Mouse (Mus musculus) T-helper 1 cell (primary cell): ENCODE data around the gene Defb11.
"Not testable (repeated sequence)": the region's sequence is repeated elsewhere in the genome, so short reads cannot be mapped to it uniquely, and the experiment has no call there.

Experiments used
- in situ Hi-C: fragments of 300-600 bp; cut with MboI, MseI; formaldehyde crosslinking; loops from one replicate; pipeline ENCODE4 v1.15.1; 2025; ENCODE audit warnings: high pct_unique_total_duplicates

The Defb11 gene

DNA sequence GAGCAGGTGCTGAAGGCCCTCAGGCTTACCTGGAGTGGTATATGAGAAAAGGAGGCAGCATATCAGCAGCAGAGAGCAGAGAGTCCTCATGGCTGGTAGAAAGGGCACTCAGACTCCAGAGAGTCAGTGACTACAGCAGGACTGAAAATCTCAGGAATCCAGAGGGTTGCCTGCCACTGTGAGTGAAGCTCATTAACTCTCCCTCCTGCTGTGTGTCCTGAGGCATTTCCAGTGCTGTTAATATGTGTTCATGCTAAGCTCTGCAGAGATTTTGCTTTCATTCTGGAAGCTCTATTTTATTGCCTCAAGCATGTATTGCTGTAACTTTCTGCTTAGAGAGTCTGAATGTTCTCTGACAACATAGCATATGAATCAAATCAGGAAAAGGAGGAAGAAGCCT is at the start of gene Defb11:
Gene Defb11, minus strand, starts transcription at position 123 of the 400 bp plus-strand sequence.
- in situ Hi-C loops, result not testable (repeated sequence)

DNA sequence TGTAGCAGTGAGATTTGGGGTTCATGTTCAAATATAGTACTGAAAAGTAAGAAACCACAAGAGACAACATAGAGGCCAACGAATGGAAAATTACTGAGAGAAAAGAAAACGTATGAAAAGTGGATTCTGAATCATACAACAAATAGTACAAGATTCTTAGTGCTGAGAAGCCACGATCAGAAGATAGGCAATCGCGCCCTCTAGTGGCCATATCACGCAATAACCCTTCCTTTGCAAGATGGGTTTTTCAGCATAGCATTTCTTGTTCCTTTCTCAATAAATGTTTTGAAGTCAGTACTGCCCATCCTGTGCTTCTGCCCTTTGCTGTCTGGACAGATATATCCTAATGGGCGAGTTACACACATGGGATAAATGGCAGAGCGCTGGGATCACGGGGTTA is 49.1 kb upstream of the Defb11 start:
- in situ Hi-C loops, result no loop called here

DNA sequence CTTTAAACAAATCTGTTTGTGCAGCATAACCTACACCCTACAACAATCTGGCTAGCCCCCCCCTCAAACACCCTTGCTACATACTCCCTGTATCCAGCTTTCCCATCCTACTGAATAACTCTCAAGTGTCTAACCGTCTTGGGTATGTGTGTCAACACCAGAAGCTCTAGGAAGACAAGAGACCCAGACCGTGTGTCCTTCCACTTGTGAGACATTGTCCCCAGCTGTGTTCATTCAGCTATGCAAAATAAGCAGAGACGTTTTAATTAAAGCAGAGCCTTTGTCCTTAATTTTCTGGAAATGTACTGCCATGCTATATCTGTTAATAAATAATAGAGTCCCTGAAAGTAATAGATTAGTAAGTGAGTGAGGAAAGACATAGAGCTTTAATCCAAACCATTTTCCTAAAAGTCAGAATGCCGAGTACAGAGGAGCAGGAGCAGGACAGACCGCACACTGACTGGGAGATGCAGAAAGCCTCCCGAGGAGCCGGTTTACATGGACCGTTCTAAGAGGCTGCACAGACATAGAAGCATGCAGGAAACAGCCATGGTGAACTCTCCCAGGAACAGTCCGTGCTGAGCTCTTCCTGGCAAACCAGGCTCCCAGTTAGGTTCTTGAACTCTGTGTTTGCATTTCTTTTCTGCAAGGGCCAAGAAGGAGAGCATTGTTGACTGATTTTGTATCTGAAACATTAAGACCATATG is 41.3 kb upstream of the Defb11 start:
- in situ Hi-C loops, result no loop called here

DNA sequence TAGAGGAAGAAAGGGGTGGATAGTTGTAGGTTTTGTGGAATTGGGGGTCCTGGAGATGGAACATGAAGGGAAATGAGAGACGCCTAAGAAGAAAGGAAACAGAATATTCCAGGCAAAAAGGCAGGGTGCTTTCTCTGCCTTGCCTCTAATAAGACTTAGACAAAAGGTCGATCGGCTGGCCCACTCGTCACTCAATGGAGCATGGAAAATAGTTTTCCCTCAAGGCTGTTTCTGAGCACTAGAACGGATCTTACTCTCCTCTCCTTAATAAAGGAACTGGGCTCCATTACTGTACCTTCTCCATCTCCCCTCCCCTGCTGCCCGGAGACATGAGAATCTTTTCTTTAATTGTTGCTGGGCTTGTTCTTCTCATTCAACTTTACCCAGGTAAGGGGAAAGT is 40.2 kb upstream of the Defb11 start, which contains the start of gene Defb13:
Gene Defb13, plus strand, starts transcription at position 301 of the 400 bp plus-strand sequence.
- in situ Hi-C loops, result no loop called here

DNA sequence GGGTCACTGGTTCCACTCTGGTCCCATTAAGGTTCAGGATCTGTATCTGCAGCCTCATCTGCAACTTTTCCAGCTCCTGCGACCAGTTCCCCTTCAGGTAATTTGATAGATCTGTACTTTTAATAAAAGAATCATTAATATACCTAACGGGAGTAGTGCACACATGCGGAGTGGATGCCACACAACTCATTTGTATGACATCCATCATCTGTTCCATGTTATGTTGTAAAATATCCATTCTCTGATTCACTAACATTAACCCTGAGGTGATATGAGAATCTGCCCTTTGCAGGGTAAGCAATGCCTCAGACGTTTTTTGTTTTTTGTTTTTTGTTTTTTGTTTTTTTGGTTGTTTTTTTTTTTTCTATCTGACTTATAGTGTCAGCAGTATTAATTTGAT is 31.8 kb upstream of the Defb11 start, which contains the start of gene Defb35:
Gene Defb35, plus strand, starts transcription at position 301 of the 400 bp plus-strand sequence.
- in situ Hi-C loops, result not testable (repeated sequence)

DNA sequence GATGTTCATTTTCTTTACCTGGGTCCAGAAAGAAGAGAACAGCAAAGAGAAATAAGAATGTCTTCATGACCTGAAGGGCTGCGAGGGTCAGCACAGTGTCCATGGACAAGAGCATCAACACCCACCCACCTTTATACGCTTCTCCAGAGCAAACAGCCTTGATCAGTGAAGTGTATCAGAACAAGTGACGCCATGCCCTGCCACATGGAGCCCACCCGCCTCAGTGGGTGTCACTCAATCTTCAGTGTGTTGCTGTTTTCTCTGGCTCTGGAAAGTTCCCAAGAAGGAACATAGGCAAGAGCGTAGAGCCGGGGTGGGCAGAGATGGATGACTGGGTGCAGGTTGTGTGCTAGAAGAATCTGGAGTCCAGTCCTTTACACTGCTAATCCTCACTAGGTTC is 26.4 kb upstream of the Defb11 start, which contains the start of gene Defb15:
Gene Defb15, minus strand, starts transcription at position 101 of the 400 bp plus-strand sequence.
- in situ Hi-C loops, result no loop called here

DNA sequence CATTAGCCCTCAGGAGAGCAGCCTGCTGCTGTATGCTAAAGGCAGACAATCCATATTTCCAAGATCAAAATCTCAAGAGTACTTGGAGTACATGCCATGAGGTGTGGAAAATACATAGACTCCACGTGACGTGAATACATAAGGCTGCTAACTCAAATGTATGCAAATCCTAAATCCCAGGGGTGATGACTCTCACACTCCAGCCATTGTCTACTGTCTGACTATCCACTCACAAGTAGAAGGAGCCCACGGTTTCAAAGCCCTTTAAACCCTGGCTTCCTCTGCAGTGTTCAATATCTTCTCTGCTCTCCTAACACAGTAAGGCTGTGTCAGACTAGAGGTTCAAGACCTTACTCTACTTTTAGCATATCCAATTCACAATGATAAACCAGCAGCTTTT is 24.5 kb upstream of the Defb11 start:
- in situ Hi-C loops, result not testable (repeated sequence)

DNA sequence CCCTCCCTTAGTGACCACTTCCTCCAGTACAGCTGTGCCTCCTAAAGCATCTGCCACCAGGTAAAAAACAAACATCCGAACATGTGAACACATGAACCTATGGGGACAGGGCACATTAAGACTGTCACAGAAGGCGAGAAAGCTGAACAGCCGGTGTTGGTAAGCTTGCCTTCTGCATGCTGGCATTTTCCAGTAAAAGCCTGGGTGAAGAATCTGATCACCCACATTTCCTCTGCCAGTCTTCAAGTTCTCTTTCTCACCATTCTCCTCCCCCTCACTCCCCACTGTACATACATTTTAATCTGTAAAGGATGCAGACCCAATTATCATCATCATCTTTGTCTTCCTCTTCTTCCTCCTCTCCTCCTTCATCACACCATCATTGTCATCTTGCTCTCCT is 9.4 kb upstream of the Defb11 start:
- in situ Hi-C loops, result no loop called here

DNA sequence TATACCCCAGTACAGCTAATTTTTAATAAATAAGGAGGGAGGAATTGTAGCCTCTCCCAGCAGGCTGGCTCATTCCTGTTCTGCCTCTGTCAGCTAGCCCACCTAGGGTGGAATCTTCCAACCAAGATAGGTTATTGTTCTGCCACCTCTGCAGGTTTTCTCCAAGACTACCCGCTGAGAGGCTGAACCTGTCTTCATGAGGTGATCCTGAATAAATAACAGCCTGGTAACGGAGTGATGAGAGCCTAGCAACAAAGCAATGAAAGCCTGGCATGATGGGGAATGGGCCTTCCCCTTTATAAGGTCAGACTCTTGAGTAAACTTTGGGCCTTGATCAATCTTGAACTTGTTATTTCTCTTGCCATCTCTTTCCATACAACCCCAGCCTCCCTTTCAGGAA is 6.3 kb upstream of the Defb11 start:
- in situ Hi-C loops, result no loop called here

DNA sequence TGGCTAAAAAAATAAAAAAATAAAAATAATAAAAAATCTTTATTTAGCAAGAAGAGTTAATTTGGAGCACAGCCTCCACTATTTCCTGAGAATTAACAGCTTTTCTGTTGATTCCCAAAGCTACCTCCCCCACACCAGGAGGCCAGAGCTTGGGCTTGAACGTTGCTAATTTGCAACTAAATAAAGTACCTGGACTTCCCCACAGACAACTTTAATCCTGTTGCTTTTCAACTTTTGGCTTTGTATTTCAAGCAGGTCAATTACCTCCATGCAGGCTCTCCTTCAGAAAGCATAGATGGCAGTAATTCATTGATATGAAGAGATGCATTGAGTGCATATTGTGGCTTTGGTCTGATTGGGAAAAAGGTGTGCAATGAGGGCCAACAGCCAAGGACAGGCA is 5.7 kb upstream of the Defb11 start:
- in situ Hi-C loops, result no loop called here

DNA sequence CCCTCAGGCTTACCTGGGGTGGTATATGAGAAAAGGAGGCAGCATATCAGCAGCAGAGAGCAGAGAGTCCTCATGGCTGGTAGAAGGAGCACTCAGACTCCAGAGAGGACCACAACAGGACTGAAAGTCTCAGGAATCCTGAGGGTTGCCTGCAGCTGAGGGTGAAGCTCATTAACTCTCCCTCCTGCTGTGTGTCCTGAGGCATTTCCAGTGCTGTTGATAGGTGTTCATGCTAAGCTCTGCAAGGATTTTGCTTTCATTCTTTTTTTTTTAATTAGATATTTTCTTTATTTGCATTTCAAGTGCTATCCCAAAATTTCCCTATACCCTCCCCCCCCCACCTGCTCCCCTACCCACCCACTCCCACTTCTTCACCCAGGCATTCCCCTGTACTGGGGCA is 20.9 kb downstream of the Defb11 start, which contains the start of gene Defb9:
Gene Defb9, minus strand, starts transcription at position 101 of the 400 bp plus-strand sequence.
- in situ Hi-C loops, result not testable (repeated sequence)

DNA sequence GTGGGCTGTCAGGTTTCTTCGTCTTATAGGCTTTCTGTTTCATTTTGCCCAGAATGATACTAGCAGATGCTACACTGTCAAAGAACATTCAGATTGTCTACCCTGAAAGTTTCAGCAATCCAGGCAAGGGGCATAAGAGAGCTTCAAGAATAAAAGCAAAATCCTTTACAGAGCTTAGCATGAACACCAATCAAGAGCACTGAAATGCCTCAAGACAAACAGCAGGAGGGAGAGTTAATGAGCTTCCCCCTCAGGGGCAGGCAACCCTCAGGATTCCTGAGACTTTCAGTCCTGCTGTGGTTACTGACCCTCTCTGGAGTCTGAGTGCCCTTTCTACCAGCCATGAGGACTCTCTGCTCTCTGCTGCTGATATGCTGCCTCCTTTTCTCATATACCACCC is 47.6 kb downstream of the Defb11 start, which contains the start of gene Defb10:
Gene Defb10, plus strand, starts transcription at position 316 of the 400 bp plus-strand sequence.
- in situ Hi-C loops, result not testable (repeated sequence)
